Mouse (Mus musculus): ENCODE results near the gene Tmem95.
"Not testable (repeated sequence)": the region's sequence is repeated elsewhere in the genome, so short reads cannot be mapped to it uniquely, and the experiment has no call there.

Gene Tmem95

DNA sequence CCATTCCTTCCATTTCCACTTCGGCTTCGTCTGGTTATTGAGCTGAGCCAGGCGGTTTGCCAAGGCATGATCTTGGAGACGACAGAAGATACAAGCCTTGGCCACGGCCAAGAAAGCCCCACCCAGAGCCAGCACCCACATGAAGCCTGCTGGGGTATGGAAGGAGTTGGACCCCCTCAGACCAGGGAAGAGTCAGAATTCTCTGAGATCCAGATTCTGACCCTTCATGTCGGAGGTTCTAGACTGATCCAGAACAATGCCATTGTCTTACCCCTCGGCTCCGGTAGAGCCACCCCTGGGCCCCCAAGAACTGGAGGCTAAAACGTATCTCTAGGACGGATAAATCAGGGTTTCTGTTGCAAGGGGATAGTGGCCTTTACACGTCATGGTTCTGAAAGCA lies at the start of gene Tmem95:
TSS of gene Tmem95 (minus strand) at position 141 of the 400 bp plus-strand sequence.
- no peak for DNase-seq (ENCODE audit: low read depth, low spot score)

- DNase-seq (ENCODE audit: low read depth, low spot score): no peak
Observed at GRCm38 (mm10) chr11:69927501-69927900, 49.7 kb upstream of the Tmem95 start.

GRCm38 (mm10) chr11:69922796-69923195 lies 45.0 kb upstream of the Tmem95 start:
- DNase-seq (ENCODE audit: low read depth, low spot score): no peak

GRCm38 (mm10) chr11:69922012-69922756 lies 44.4 kb upstream of the Tmem95 start:
- peak; percentile 49 for DNase-seq (ENCODE audit: low read depth, low spot score)

DNA sequence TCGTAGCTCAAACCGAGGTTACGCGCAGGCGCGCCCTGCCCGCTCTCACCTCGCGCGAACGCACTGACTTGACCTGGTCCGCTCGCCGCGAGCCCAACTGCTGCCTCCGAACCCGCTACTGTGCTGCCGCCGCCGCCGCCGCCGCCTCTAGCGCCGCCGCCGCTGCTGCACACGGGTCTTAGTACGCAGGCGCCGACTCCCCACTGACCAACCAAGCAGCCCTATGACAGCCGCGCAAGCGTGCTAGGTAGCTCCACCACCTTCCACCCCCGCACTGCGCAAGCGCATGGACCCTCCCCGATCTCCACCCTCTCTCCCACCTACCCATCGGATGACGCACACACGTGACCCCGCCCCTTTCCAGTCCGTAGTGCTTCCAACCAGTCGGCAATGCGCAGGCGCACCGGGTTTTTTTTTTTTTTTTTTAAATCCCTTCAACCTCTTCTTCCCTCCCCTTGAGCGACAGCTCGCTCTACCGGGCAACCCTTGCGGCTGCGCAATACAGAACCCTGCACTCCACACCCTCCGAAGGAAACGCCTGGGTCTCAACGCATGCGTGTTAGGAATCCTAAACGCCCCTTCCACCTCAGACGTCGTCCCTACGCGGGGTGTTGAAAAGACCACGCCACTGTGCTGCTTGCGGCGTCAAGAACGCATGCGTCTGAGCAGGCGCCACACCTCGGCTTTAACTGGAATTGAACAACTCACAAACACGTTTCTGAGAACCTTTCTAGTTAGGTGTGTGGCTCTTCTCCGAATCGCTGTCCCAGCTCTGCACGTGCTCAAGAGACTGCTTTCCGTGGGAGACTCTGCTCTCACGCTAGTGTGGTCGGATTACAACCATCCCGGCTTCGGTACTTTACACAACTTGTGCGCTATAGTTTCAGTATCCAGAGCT lies 43.5 kb upstream of the Tmem95 start, which contains the start of gene Eif5a:
TSS of gene Eif5a (minus strand) at position 845 of the 898 bp plus-strand sequence.
- peak; percentile 100 for DNase-seq (ENCODE audit: low read depth, low spot score)

DNA sequence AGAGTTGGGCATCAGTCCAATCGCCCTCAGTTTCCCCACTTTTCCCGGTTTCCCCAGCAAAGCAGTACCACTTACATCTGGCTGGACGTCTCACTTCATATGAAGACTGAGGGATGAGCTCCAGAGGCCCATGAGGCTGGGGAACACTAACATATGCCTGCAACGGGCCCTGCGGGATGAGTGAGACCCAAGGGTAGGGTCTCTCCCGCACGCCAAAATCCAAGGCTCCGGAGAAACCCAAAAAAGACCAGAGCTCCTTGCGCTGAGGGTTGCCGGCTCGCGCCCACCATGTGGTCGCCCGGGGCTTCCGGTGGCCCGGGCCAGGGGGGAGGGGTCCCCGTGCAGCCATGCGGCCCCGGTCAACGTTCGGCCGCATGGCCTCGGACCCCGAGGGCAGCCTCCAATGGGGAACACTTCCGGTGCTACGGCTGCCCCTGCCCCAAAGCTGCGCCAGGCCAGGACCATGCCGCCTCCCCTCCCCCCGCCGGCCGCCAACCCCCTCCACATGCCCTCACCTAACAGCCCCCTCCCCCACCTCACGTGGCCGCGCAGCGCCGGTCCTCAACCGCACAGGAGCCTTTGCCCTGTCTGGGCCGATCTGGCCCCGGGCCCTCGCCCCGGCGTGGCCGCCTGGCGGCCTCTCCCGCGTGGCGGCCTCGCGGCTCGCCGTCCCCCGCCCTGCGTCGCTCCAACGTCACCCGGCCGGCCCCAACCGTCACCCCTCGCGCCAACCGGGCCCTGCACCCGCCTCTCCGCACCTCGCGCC lies 42.6 kb upstream of the Tmem95 start:
- peak; percentile 80 for DNase-seq (ENCODE audit: low read depth, low spot score)

DNA sequence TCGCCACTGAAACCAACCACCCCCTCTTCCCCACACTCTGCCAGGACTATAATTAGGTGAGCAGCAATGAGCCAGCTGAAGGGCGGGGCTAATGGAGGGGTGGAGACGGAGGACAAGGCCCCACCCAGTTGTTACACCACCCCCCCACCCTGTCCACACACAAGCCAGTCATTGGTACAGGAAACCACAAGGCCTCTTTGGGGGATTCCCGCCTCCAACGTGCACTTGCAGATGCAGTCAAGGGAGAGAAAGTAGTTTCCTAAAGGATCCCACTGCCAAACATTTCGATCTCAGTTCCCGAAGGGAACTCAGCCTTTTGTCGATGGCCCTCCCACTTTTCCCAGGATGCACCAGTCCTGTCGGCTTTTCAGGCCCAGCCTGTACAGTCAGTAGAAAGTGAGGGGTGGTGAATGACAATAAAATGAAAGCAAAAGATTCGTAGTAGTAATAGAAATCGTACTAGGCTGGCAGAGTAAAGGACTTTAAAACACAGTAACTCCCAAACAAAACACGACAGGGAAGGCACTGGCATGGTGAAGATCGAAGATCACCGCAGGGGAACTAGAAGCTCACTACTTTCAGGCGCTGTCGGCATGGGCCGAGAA lies 41.9 kb upstream of the Tmem95 start:
- peak; percentile 92 for DNase-seq (ENCODE audit: low read depth, low spot score)

DNA sequence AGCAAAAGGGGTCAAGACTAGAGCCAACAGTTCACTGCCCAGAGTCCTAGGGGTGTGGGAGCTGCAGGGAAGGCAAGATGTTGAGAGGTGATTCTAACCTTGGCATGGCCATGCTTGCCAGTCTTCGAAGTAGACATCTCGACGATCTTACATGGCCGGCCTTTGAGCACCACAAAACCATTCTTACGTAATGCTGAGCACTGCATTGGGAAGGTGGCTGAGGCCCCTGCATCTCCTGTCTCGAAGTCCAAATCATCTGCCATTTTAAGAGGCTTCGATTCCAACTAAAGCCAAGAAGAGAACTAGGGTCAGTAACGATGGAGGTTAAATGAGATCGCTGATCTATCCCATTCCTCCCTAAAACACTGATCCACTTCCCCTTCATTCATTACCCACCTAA lies 41.2 kb upstream of the Tmem95 start:
- no peak for DNase-seq (ENCODE audit: low read depth, low spot score)

DNA sequence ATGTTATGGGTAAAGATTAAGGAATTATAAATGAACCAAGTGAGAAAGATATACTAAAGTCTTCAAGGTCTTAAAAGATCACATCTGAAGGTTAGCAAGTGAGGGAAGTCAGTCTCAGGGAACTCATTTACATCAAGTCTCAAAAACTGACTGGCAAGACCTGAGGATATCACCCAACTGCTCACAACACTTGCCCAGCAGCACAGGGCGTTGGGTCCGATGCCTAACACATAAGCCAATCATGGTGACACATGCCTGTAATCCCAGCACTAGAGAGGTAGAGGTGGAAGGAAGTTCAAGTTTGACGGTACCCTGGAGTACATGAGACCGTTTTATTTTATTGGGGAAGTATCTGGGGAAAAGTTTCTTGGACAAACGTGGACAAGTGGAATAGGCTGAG lies 40.3 kb upstream of the Tmem95 start:
- DNase-seq (ENCODE audit: low read depth, low spot score): no peak

GRCm38 (mm10) chr11:69917379-69917948 lies 39.6 kb upstream of the Tmem95 start:
- DNase-seq (ENCODE audit: low read depth, low spot score): no peak

DNA sequence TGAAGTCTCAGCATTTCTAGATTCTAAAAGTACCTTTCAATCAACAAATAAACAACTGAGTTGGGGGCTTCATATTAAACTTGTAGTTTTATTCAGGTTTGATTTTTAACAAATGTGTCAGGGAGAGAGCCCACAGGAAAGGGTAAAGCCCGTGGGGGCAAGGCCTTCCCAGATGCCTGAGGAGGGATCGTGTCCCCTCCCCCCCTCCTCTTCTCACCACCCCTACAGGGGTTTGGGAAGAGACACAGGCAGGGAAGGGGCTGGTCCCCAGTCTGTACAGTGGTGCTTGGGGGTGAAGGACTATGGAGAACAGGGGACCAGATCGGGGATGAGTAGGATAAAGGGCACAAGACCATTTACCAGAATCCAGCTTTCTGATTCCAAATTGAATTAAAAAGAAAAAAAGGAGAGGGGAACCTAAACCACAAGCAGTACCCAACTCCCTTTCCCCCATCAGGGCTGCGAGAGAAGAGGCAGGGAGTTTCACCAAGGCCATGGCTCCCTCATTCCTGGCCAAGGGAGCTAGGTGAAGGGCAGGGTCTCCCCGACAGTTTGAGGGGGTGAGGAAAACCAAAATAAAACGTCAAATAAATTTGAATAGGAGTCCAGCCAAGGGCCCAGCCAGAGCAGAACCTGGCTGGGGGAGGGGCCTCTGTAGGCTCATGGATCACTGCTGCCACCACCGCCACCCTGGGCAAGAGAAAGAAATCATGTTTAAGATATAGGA lies 39.0 kb upstream of the Tmem95 start:
- DNase-seq (ENCODE audit: low read depth, low spot score): not testable (repeated sequence)

GRCm38 (mm10) chr11:69915667-69916627 lies 38.1 kb upstream of the Tmem95 start:
- peak; percentile 50 for DNase-seq (ENCODE audit: low read depth, low spot score)

GRCm38 (mm10) chr11:69914917-69915430 lies 37.2 kb upstream of the Tmem95 start:
- DNase-seq (ENCODE audit: low read depth, low spot score): no peak

DNA sequence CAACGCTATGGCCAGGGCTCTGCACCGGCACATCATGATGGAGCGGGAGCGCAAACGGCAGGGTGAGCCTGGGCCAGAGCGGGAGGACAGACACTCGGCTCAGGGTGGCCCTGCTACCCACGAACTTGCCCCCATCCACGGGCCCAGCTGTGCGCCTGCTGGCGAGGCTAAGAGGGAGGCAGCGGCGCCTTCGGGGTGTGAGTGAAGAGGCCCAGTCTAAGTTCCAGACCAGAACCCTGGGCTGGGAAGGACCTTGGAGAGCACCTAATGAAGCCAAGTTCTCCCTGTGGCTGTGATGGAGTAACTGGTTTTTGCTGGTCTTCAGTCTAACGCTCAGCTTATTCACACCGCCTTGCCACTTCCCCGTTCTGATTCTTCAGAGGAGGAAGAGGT lies 36.5 kb upstream of the Tmem95 start:
- DNase-seq (ENCODE audit: low read depth, low spot score): peak; percentile 73

DNA sequence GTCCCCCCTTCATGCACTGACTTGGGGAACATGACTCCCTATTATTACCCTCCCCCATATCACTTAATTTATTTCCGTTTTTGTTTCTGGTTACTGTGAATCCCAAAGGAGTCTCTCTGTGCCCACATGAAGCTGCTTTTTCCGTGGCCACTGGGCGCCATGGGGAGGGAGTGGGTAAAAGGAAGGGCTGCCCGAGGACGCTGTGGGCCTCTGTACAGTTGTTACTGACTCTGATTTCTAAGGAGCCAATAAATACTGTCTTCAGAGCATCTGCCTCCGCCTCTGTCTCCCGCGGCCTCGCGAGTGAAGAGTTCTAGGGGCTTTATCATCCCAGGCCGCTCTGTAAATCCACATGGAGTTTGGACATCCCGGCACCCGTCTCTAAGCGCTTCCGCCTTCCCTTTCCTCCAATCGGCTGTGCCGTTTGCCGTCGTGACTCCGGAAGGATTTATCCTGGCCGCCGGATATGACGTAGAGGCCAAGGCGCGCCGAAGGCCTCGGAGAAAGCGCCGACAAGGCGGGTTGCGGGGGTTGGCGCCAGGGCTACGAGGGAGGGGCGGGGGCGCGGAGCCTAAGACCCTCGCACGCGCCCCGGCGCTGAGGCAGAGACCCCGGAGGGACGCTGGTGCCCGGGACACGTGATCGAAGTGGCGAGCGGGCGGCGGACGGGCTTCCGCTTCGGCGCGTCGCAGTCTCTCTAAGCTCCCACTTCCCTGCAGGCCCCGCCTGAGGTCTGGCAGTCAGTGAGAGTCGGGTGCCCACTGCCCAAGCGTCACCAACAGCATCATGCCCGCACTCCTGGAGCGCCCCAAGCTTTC lies 35.9 kb upstream of the Tmem95 start, which contains the start of gene Gps2:
TSS of gene Gps2 (plus strand) at position 335 of the 818 bp plus-strand sequence.
- peak; percentile 97 for DNase-seq (ENCODE audit: low read depth, low spot score)

DNA sequence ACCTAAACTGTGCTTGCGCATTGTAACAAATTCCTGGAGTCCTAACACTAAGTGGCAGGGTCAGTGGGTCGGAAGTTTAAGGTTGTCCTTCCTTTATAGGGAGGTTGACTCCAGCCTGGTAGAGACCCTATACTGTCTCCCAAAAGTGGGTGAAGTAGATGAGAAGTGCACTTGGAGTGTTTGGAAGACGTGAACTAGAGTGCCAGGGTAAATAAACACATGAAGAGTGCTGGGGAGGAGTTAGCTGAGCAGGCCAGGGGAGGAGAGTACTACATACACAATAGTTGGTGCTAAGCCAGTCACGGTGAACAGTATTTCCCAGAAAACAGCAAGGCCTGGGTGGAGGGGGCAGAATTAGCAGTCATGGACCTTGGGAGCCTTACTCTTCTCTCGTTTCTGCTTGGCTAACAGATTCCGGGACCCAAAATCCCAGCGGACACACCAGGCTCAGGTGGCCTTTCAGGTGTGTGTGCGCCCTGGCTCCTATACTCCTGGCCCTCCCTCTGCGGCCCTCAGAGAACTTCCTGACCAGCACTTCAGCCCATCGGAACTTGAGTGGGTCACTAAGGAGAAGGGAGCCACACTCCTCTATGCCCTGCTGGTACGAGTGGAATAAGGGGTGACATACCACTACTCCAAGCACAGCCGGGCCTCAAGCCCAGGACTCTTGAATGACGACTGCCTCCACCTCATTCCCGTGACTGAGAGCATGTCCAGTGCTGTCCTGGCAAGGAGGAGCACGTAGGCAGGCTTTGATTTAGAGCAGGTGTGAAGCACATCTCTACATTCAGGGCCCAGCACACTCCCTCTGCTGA lies 35.1 kb upstream of the Tmem95 start:
- no peak for DNase-seq (ENCODE audit: low read depth, low spot score)

- DNase-seq (ENCODE audit: low read depth, low spot score): no peak
Observed at GRCm38 (mm10) chr11:69911701-69912100, 33.9 kb upstream of the Tmem95 start.

Data from ES-CJ7 (cell line).